Mouse (Mus musculus): ENCODE measurements at regions not wholly inside any gene's neighbourhood (a gene's known extent, or its start where the extent isn't known, plus 50 kb on each side); places are given as distances from the start of the nearest gene placed in this dataset.

DNA sequence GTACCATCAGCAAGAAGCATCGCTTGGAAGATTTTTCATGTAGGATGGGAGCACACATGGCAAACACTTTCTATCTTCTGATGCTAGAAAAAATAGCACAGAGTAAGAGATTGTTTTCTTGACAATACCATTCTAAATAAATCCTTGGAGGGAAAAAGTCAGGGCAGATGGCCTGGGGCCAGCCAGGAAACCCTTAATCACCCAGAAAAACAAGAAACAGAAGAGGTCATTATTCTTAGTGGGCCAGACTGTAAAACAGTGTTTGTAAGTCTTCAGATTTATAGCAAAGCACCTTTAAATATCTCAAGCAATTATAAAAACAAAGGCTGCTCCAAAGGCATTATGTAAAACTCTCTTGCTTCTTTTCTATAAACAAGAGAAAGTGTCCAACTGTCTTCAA, 80.1 kb upstream of the Cenpw start:
- TF ChIP-seq CTCF (conservative IDR thresholded peaks at IDR 0.05; ENCODE audit: insufficient read depth, insufficient read length, low read depth, low read length) (no peak), POLR2A (IDR thresholded peaks at IDR 0.05; ENCODE audit: low read depth, low read length) (no peak)

All from kidney, adult 2 months (tissue).